Mouse (Mus musculus): Measurements from ENCODE around the gene Slco1a6. TPM values are rescaled to one million over a fixed set of nuclear protein-coding genes. Genes with fewer than 3 reads are reported as not detected.

The Slco1a6 gene
- polyA plus RNA-seq (2017; shearing (Covaris generic)), result 1 to 10 TPM in 1 of 2 experiments, under 1 TPM in 1; 0.43 to 1.5 TPM

GRCm38 (mm10) chr6:142208421-142208820 lies at the start of gene Slco1a6:
Gene Slco1a6 (minus strand): TSS chr6:142208521.

Other genes with a start within 250 kb of the Slco1a6 start
- not detected for gene Gm6614, start 197.1 kb downstream of the Slco1a6 start, polyA plus RNA-seq (2017; shearing (Covaris generic))
- under 1 TPM in 1 of 2 experiments, not detected in 1; 0.61 TPM for gene Iapp, start 89.9 kb upstream of the Slco1a6 start, polyA plus RNA-seq (2017; shearing (Covaris generic))
- gene Slco1a5, start 114.5 kb upstream of the Slco1a6 start, polyA plus RNA-seq (2017; shearing (Covaris generic)), result not detected
- 10 to 100 TPM; 20.9 to 22.7 TPM for gene Pyroxd1, start 137.1 kb upstream of the Slco1a6 start, polyA plus RNA-seq (2017; shearing (Covaris generic))
- 10 to 100 TPM; 44.4 to 59.4 TPM for gene Recql, start 178.6 kb upstream of the Slco1a6 start, polyA plus RNA-seq (2017; shearing (Covaris generic))
- 10 to 100 TPM; 17.1 to 22.8 TPM for gene Golt1b, start 178.7 kb upstream of the Slco1a6 start, polyA plus RNA-seq (2017; shearing (Covaris generic))
- gene Spx, start 204.9 kb upstream of the Slco1a6 start, polyA plus RNA-seq (2017; shearing (Covaris generic)), result 1 to 10 TPM in 1 of 2 experiments, not detected in 1; 1.1 TPM

Data from inflammation-experienced regulatory T-cells (primary cell).